Mouse (Mus musculus) megakaryocyte, adult 5-6 weeks (primary cell): ENCODE measurements around the gene Snx32. TPM values are rescaled to one million over a fixed set of nuclear protein-coding genes. Genes with fewer than 3 reads are reported as not detected.

Experiments used
- ATAC-seq: 2 replicates; pipeline ENCODE4 v1.8.0; 2016; ENCODE audit warnings: mild to moderate bottlenecking, inconsistent platforms; ENCODE audit not compliant: poor library complexity, severe bottlenecking
- total RNA-seq, 2 experiments: library from RNA; stranded (forward) in 1 of 2; stranded (reverse) in 1 of 2; fragments of 153-499, 151-499 nt in 1 of 2; fragments of 221-1000, 200-1000 nt in 1 of 2; gene quantifications; 2 replicates each; pipeline versions ENCODE4 v1.2.3 to v1.2.4; 2015 to 2017

The Snx32 gene
- total RNA-seq, 2 experiments from 2014 or later, result 2.7 to 3.0 TPM

DNA sequence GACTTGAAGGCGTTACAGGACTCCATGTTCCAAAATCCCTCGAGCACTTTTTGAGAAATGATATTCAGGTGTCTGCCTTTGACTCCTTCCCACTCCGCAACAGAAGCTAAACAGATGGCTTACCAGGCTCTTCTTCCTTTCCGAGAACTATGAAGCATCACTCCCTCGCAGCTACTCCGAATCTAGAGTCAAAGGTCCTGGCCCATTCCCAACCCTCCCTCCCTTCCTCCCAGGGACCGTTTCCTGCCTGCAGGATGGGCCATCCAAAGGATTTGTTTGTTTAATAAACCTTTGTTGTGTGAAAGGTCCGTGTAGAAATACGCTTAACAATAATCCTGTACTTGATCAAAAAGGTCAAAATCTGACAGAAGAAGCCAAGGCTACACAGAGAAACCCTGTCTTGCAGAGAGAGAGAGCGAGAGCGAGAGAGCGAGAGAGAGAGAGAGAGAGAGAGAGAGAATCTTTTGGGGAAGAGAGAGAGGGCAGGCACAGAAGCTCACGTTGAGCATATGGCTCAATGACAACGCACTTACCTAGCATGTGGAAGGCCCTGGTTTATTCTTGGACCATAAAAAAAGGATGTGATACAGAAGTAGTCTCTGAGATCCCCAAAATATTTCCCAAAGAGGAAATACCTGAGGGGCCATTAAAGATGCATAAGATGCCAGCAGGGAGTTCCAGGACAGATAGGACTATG is 52.4 kb downstream of the Snx32 start, which contains the start of gene Ccdc85b:
Gene Ccdc85b (minus strand): TSS at position 149 of the 697 bp plus-strand sequence.
- no peak for ATAC-seq

DNA sequence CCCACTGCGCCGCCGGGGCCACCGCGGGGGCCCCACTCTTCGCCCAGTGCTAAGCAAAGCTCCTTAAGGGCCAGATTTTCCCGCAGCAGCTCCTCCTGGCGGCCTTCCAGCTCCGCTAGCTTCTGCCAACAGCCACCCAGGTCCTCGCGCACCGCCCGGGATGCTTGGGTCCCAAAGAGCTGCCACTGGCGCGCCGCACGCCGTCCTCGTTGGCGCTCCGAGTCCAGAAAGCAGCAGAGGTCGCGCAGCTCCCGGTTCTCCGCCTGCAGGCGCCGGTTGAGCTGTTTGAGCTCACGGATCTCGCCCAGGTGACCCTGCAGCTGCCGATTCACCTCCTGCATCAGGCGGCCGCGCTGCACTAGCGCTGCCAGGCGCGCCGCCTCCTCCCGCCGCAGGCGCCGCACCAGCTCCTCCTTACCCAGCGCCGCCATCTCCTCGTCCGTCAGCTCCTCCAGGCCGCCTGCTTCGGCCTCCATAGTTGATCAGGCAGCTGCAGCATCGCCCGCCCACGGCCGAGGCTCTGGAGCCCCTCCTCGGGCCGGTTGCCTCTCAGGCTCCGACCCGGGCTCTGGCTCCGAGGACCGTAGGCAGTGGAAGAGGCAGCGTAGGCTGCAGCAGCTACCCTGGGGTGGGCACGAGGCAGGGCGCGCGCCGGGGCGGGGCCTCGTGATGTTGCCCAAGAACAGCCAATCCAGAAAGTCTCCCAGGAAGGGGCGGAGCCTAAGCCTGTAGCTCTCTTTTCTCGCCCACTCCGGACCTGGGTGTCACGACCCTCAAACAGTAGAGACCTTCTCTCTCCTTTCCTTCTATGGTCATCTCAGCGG is 53.2 kb downstream of the Snx32 start:
- ATAC-seq, result peak; percentile 79

DNA sequence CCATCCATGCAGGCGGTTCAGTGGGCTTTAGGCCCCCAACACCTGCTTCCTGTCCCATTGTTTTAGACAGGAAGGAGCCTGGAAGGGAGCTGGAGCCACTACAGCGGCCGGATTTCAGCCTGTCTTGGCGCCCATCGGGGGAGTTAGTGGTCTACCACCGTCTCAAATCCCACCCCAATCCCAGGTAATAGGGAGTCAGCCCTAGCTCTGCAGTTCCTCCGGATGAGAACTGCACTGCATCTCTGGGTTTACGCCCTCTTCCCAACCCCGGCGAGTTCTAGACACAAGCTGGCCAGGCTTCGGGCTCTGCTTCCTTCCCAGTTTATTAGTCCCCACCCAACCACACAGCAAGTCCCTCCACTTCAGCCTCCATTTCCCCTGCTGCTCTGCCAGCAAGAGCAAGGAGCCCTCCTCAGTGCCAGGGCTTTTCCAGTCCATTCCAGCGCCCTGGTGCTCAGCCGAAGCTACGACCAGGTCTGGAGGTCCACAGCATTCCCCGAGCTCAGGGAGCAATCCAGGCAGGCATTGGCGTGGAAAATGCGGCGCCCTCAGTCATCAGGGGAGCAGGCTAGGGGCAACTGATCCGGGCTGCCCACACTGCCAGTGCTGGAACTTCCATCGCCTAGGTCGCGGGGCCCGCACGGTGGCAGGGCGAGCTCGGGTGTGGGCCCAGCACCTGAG is 54.0 kb downstream of the Snx32 start:
- no peak for ATAC-seq

DNA sequence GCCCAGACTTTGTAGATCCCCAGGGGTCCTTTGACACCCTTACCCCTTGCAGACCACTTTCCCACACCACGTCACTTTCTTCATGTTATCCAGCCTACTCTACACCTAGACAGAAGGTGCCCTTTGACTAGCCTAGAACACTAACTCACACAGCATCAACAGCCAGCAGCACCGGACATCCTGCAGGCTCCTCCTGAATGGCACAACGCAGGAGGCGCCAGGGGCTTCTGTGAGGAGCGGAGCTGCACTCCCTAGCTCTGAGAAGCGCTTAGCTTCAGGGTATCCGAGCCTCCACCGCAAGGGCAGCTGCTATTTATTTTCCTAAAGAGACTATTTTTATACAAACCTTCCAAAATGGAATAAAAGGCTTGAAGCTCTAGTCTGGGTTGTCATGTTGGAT is 54.8 kb downstream of the Snx32 start:
- ATAC-seq, result no peak

DNA sequence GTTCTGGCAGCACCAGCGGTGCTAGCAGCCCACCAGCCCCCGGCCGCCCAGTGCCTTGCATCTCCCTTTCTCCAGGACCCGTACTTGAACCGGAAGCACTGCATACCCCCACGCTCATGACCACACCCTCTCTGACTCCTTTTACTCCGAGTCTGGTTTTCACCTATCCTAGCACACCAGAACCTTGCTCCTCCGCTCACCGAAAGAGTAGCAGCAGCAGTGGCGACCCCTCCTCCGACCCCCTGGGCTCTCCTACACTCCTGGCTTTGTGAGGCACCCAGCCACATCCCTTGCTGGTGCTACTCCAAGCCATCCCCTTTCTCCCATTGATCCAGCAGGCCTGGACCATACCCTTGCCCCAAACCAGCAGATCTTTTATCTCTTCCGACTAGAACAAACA is 55.3 kb downstream of the Snx32 start:
- ATAC-seq, result no peak

DNA sequence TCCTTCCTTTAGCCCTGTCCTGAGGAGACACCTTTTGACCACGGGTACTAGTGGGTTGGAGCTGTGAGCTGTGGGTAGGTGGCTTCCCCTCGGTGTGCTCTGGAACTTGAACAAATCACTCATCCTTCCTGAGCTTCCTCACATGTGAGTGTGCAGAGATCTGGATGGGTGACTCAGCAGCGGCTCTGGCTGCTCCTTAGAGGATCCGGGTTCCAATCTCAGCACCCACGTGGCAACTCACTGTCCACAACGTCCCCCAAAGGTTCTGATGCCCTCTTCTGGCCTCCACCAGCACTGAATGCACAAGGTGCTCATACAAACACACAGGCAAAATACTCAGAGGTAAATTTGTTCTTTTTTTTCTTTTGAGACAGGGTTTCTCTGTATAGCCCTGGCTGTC is 58.6 kb downstream of the Snx32 start:
- no peak for ATAC-seq

DNA sequence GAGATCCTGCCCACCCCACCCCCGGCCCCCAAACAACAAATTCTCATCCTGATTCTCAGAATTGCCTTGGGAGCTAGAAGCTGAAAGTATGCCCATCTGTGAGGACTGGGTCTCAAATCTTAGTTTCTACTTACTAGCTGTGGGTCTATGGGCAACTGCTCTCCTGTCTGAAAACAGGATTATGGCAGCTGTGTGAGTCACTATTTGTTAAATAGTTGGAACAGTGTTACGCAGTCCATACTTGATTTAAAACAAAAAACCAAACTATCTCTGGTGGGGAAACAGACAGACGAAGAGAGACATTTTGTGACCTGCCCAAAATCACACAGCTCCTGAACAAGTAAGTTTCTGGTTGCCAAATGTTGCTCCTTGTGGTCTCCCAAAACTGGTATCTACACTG is 60.7 kb downstream of the Snx32 start:
- no peak for ATAC-seq

DNA sequence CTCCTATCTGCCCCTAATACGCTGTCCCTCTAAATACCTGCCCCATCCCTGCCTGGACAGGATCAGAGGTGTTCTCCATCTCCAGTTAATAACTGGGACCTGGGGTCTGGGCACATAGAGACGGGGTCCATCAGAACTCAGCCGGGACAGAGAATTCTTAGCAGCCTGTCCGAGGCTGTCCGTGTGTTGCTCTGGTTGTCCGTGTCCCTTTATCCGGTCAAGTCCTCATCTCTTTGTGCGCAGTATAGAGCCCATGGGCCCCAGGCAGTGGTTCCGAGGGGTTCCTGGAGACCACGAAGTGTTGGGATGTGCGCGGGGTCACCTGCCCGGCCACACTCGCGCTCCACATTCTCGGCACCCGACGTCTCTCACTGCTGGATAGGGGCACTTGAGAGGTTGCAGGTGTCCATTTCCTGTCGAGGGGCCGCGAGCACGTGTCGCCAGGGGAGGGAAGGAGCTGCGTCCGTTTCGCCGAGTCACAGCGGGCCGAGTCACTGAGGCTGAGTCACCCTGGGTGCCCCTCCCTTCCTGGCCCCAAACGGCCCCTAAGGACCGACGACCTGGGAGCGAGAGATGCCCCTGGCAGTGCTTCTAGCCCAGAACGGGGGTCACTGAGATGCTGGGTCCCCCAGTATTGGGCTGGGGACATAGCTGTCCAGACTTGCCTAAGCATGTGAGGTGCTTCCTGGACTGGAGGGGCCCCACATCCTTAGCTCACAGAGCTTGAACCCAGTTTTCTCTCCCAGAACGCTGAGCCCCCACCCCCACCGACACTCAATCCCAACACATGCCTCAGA is 61.8 kb downstream of the Snx32 start:
- peak; percentile 77 for ATAC-seq

DNA sequence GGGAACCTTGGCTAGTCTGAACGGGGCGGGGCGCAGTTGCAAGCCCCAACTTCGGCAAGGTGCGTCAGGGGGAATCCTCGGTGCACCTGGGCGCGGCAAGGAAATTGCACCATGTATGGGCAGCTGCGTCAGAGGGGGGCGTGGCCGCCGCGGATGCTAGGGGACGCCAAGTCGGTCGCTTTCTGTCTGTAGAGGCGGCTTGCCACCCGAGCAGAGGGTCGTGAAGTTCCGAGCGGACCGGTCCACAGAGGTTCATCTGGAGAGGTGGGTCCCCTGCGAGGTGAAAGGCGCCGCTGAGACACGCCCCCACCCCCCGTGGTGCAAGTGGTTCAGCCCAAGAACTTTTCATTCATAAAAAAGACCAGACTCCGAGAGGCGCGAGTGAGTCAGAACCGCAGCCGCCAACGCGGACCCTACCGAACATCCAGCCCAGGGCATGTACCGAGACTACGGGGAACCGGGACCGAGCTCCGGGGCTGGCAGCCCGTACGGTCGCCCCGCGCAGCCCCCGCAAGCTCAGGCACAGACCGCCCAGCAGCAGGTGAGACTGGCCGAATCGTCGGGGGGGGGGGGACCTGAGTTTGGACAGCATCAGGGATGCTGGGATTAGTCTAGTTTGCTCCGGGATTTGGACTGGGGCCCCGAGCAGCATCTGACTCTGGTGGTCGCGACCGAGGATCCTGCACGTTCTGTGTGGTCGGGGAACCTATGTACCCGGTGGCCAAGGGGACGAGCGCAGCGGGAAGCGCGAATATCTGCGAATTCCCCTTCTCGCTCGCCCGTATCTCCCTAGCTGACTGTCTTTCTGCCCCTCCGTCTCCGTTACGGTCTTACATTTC is 62.6 kb downstream of the Snx32 start, which contains the start of gene Fosl1:
Gene Fosl1 (plus strand): TSS at position 33 of the 839 bp plus-strand sequence.
- ATAC-seq, result peak; percentile 85

DNA sequence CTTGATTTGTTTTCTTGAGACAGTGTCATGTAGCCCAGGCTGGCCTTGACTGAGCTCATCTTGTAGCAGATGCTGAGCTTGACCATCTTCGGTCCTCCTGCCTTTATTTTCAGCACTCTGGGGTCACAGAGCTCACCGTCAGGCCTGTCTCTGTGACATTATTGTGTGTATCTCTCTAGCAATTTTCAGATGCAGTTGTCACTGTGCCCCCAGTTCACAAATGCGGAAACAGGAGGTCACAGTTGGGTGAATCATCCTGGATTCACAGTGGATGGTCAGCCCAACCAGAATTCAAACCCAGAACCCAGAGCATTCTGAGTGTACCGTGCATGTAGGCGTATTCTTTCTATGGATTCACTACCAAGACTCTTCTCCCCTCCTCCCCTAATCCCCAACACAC is 64.6 kb downstream of the Snx32 start:
- no peak for ATAC-seq

DNA sequence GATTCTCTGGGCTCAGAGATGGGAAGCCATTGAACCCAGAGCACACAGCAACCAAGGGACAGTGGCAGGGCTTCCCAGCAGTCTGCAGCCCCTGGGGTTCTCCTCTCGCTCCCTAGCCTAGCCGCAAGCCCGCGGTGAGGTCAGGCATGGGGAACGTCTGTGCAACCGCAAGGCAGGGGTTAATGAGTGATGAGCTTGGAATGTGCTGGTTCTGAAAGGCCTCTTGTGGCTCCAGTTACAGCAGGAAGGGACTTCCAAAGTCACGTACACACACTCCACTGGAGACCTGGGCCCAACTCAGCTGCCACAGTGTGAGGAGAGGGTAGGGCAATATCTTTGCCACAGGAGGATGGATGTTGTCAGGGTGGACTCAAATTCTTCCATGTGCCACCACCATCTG is 65.4 kb downstream of the Snx32 start:
- ATAC-seq, result no peak

DNA sequence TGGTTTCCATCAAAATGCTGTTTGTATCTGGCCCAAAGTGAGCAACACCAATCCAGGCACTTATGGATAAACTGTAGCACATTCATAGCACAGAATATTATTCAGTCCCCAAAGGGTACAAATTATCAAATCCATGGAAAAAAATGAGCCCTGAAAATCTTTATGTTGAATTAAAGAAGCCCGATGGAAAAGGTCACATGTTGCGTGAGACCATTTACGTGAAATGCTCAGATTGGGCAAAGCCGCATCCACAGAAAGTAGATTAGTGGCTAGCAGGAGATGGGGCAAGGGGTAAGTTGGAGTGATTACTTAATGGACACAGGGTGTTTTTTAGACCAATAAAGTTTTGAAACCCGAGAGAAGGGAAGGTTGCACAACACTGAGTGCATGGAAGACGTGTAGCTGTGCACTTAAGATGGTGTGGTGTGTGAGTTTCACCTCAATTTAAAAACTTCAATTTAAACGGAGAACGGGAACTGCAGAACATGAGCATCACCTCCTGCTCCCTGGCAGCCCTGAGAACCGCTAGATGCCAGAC is 65.9 kb downstream of the Snx32 start:
- ATAC-seq, result peak; percentile 38

Other genes starting within 250 kb of the Snx32 start
Only the 30 nearest of the 31 such genes appear.
- gene Sf3b2, start 215.1 kb downstream of the Snx32 start, total RNA-seq (2015), result 109 TPM in 2 replicates
- gene Sf3b2, start 215.1 kb downstream of the Snx32 start, total RNA-seq (2017), result 240 and 249 TPM in 2 replicates
- gene Gal3st3, start 212.2 kb downstream of the Snx32 start, total RNA-seq (2015), result not detected in 2 replicates
- not detected in 2 replicates for gene Gal3st3, start 212.2 kb downstream of the Snx32 start, total RNA-seq (2017)
- not detected in 2 replicates for gene Catsper1, start 174.8 kb downstream of the Snx32 start, total RNA-seq (2015)
- not detected in 2 replicates for gene Catsper1, start 174.8 kb downstream of the Snx32 start, total RNA-seq (2017)
- gene Cst6, start 161.0 kb downstream of the Snx32 start, total RNA-seq (2015), result not detected in 2 replicates
- not detected in 2 replicates for gene Cst6, start 161.0 kb downstream of the Snx32 start, total RNA-seq (2017)
- gene Eif1ad, start 143.8 kb downstream of the Snx32 start, total RNA-seq (2015), result 19.7 and 25.8 TPM in 2 replicates
- gene Eif1ad, start 143.8 kb downstream of the Snx32 start, total RNA-seq (2017), result 33.1 and 37.4 TPM in 2 replicates
- gene Banf1, start 143.4 kb downstream of the Snx32 start, total RNA-seq (2015), result 269 and 297 TPM in 2 replicates
- 29.3 and 29.6 TPM in 2 replicates for gene Banf1, start 143.4 kb downstream of the Snx32 start, total RNA-seq (2017)
- gene Sart1, start 121.8 kb downstream of the Snx32 start, total RNA-seq (2015), result 47.2 and 57.3 TPM in 2 replicates
- gene Sart1, start 121.8 kb downstream of the Snx32 start, total RNA-seq (2017), result 62.2 and 64.6 TPM in 2 replicates
- not detected in 2 replicates for gene Tsga10ip, start 108.0 kb downstream of the Snx32 start, total RNA-seq (2015)
- not detected in 2 replicates for gene Tsga10ip, start 108.0 kb downstream of the Snx32 start, total RNA-seq (2017)
- gene Drap1, start 85.6 kb downstream of the Snx32 start, total RNA-seq (2015), result 62.3 and 72.3 TPM in 2 replicates
- 53.7 and 59.0 TPM in 2 replicates for gene Drap1, start 85.6 kb downstream of the Snx32 start, total RNA-seq (2017)
- gene AI837181, start 85.4 kb downstream of the Snx32 start, total RNA-seq (2015), result 20.3 and 23.7 TPM in 2 replicates
- 8.9 and 15.6 TPM in 2 replicates for gene AI837181, start 85.4 kb downstream of the Snx32 start, total RNA-seq (2017)
- 0.48 and 1.2 TPM in 2 replicates for gene Fosl1, start 63.0 kb downstream of the Snx32 start, total RNA-seq (2015)
- gene Fosl1, start 63.0 kb downstream of the Snx32 start, total RNA-seq (2017), result 0.69 and 0.95 TPM in 2 replicates
- gene Ccdc85b, start 52.6 kb downstream of the Snx32 start, total RNA-seq (2015), result 0.80 and 1.1 TPM in 2 replicates
- 1.7 TPM in 2 replicates for gene Ccdc85b, start 52.6 kb downstream of the Snx32 start, total RNA-seq (2017)
- gene Fibp, start 49.9 kb downstream of the Snx32 start, total RNA-seq (2015), result 55.8 and 64.9 TPM in 2 replicates
- 93.9 and 115 TPM in 2 replicates for gene Fibp, start 49.9 kb downstream of the Snx32 start, total RNA-seq (2017)
- gene Ctsw, start 42.0 kb downstream of the Snx32 start, total RNA-seq (2015), result 5.7 and 12.6 TPM in 2 replicates
- 5.9 and 9.1 TPM in 2 replicates for gene Ctsw, start 42.0 kb downstream of the Snx32 start, total RNA-seq (2017)
- 0.42 and 1.2 TPM in 2 replicates for gene Efemp2, start 36.6 kb downstream of the Snx32 start, total RNA-seq (2015)
- gene Efemp2, start 36.6 kb downstream of the Snx32 start, total RNA-seq (2017), result 1.2 TPM in 1 of 2 replicates, not detected in the other
- 16.2 and 16.6 TPM in 2 replicates for gene Mus81, start 22.1 kb downstream of the Snx32 start, total RNA-seq (2015)
- gene Mus81, start 22.1 kb downstream of the Snx32 start, total RNA-seq (2017), result 9.2 and 13.8 TPM in 2 replicates
- 2,162 and 2,175 TPM in 2 replicates for gene Cfl1, start 20.1 kb downstream of the Snx32 start, total RNA-seq (2015)
- gene Cfl1, start 20.1 kb downstream of the Snx32 start, total RNA-seq (2017), result 1,771 and 1,778 TPM in 2 replicates
- gene 1700020D05Rik, start 6.8 kb downstream of the Snx32 start, total RNA-seq (2015), result 1.8 and 2.1 TPM in 2 replicates
- gene 1700020D05Rik, start 6.8 kb downstream of the Snx32 start, total RNA-seq (2017), result 0.49 and 1.5 TPM in 2 replicates
- 0.07 and 0.14 TPM in 2 replicates for gene Ovol1, start 50.1 kb upstream of the Snx32 start, total RNA-seq (2015)
- gene Ovol1, start 50.1 kb upstream of the Snx32 start, total RNA-seq (2017), result 0.07 TPM in 1 of 2 replicates, not detected in the other
- 18.3 and 23.2 TPM in 2 replicates for gene Ap5b1, start 57.5 kb upstream of the Snx32 start, total RNA-seq (2015)
- gene Ap5b1, start 57.5 kb upstream of the Snx32 start, total RNA-seq (2017), result 16.4 and 22.5 TPM in 2 replicates
- 116 and 125 TPM in 2 replicates for gene Rnaseh2c, start 91.3 kb upstream of the Snx32 start, total RNA-seq (2015)
- 94.6 and 136 TPM in 2 replicates for gene Rnaseh2c, start 91.3 kb upstream of the Snx32 start, total RNA-seq (2017)
- 34.2 and 47.8 TPM in 2 replicates for gene Kat5, start 99.7 kb upstream of the Snx32 start, total RNA-seq (2015)
- gene Kat5, start 99.7 kb upstream of the Snx32 start, total RNA-seq (2017), result 69.4 and 73.9 TPM in 2 replicates
- gene Rela, start 126.9 kb upstream of the Snx32 start, total RNA-seq (2015), result 51.9 and 56.6 TPM in 2 replicates
- 46.1 and 47.8 TPM in 2 replicates for gene Rela, start 126.9 kb upstream of the Snx32 start, total RNA-seq (2017)
- gene Sipa1, start 153.2 kb upstream of the Snx32 start, total RNA-seq (2015), result 50.8 and 65.8 TPM in 2 replicates
- 50.1 and 78.7 TPM in 2 replicates for gene Sipa1, start 153.2 kb upstream of the Snx32 start, total RNA-seq (2017)
- 30.3 and 35.3 TPM in 2 replicates for gene Map3k11, start 178.2 kb upstream of the Snx32 start, total RNA-seq (2015)
- 39.8 and 50.8 TPM in 2 replicates for gene Map3k11, start 178.2 kb upstream of the Snx32 start, total RNA-seq (2017)
- 25.9 and 33.1 TPM in 2 replicates for gene Pcnx3, start 178.4 kb upstream of the Snx32 start, total RNA-seq (2015)
- 19.3 and 19.6 TPM in 2 replicates for gene Pcnx3, start 178.4 kb upstream of the Snx32 start, total RNA-seq (2017)
- not detected in 2 replicates for gene Kcnk7, start 193.8 kb upstream of the Snx32 start, total RNA-seq (2015)
- not detected in 2 replicates for gene Kcnk7, start 193.8 kb upstream of the Snx32 start, total RNA-seq (2017)
- gene Ehbp1l1, start 215.8 kb upstream of the Snx32 start, total RNA-seq (2015), result 30.8 and 31.0 TPM in 2 replicates
- gene Ehbp1l1, start 215.8 kb upstream of the Snx32 start, total RNA-seq (2017), result 118 and 119 TPM in 2 replicates
- gene Fam89b, start 219.1 kb upstream of the Snx32 start, total RNA-seq (2015), result 95.7 and 114 TPM in 2 replicates
- gene Fam89b, start 219.1 kb upstream of the Snx32 start, total RNA-seq (2017), result 65.5 and 78.8 TPM in 2 replicates
- gene Ltbp3, start 230.4 kb upstream of the Snx32 start, total RNA-seq (2015), result 1.5 TPM in 1 of 2 replicates, not detected in the other
- 0.18 and 2.8 TPM in 2 replicates for gene Ltbp3, start 230.4 kb upstream of the Snx32 start, total RNA-seq (2017)